Mouse (Mus musculus) ES-Bruce4 (cell line): ENCODE measurements around the gene Ercc1. TPM values are rescaled to one million over a fixed set of nuclear protein-coding genes. Genes with fewer than 3 reads are reported as not detected.

Experiments
- H3K27ac ChIP-seq: 2 replicates; pipeline ENCODE4 v1.5.1; 2012; ENCODE audit warnings: low read length, inconsistent platforms; ENCODE audit not compliant: insufficient read depth
- H3K27me3 ChIP-seq: 2 replicates; pipeline ENCODE4 v1.6.1; 2012; ENCODE audit warnings: mild to moderate bottlenecking, low read length, inconsistent platforms; ENCODE audit not compliant: control insufficient read depth, poor library complexity, insufficient read depth, severe bottlenecking
- H3K36me3 ChIP-seq: 2 replicates; pipeline ENCODE4 v1.6.1; 2012; ENCODE audit warnings: inconsistent platforms, mild to moderate bottlenecking, low read length, moderate library complexity; ENCODE audit not compliant: control insufficient read depth, poor library complexity, insufficient read depth, severe bottlenecking
- H3K4me1 ChIP-seq: one replicate; pipeline ENCODE4 v1.8.1; 2011; ENCODE audit warnings: low read length; ENCODE audit not compliant: control insufficient read depth, insufficient read depth
- H3K4me3 ChIP-seq: 2 replicates; pipeline ENCODE4 v1.5.1; 2011; ENCODE audit warnings: low read depth, mild to moderate bottlenecking, low read length
- H3K9ac ChIP-seq: 2 replicates; pipeline ENCODE4 v1.6.1; 2012; ENCODE audit warnings: low read depth, mild to moderate bottlenecking, inconsistent platforms; ENCODE audit not compliant: poor library complexity, severe bottlenecking
- H3K9me3 ChIP-seq: replicated peaks from 2 replicates; pipeline ENCODE4 v1.6.1; 2012; ENCODE audit warnings: mild to moderate bottlenecking, low read length, inconsistent platforms; ENCODE audit not compliant: control insufficient read depth, poor library complexity, insufficient read depth, severe bottlenecking
- CTCF ChIP-seq: IDR thresholded peaks from one replicate; pipeline ENCODE4 v1.8.1; 2011; ENCODE audit warnings: low read depth, low read length
- EP300 ChIP-seq: IDR thresholded peaks from 2 replicates; pipeline ENCODE4 v1.6.1; 2011; ENCODE audit warnings: low read depth, low read length; ENCODE audit not compliant: insufficient read depth
- POLR2A ChIP-seq: IDR thresholded peaks from one replicate; pipeline ENCODE4 v1.8.1; 2011; ENCODE audit warnings: low read length; ENCODE audit not compliant: insufficient read depth
- polyA plus RNA-seq: library from polyadenylated mRNA; stranded (reverse); fragments of >200 nt; gene quantifications from 2 replicates; pipeline ENCODE4 v1.2.4, GENCODE M21; 2011; ENCODE audit warnings: low read depth; ENCODE audit not compliant: missing spikeins, insufficient read depth, insufficient read length

Gene Ercc1
- polyA plus RNA-seq, 1 experiment = 38.1 TPM

- TF ChIP-seq POLR2A (no peak), EP300 (no peak)
- H3K27ac ChIP-seq = no peak overlapping the region
- H3K27me3 ChIP-seq = no peaks in the 10 kb centered on the region
- H3K9me3 ChIP-seq = no peaks in the 10 kb centered on the region
- H3K4me3 ChIP-seq = peak overlapping the region; percentile 72
- peak overlapping the region; percentile 62 for H3K9ac ChIP-seq
- no peaks in the 10 kb centered on the region for H3K36me3 ChIP-seq
- H3K4me1 ChIP-seq = no peaks in the 10 kb centered on the region
Observed at GRCm38 (mm10) chr7:19309278-19309883, 35.2 kb upstream of the Ercc1 start.

GRCm38 (mm10) chr7:19309884-19310641, 34.5 kb upstream of the Ercc1 start, which contains the start of gene Fosb:
Fosb (minus strand) TSS chr7:19310051.
- Histone ChIP-seq H3K4me1 (no peaks in the 10 kb centered on the region), H3K27ac (no peak within 1 kb of the TSS), H3K9me3 (no peaks in the 10 kb centered on the region), H3K9ac (peak within 1 kb of the TSS; percentile 62), H3K27me3 (no peaks in the 10 kb centered on the region), H3K36me3 (no peaks in the 10 kb centered on the region), H3K4me3 (peak within 1 kb of the TSS; percentile 82)
- TF ChIP-seq CTCF (peak; percentile 45), POLR2A (no peak)

- TF ChIP-seq EP300 (no peak), CTCF (no peak), POLR2A (no peak)
- Histone ChIP-seq H3K9me3 (no peaks in the 10 kb centered on the region), H3K9ac (no peak overlapping the region), H3K4me3 (no peak overlapping the region), H3K36me3 (no peaks in the 10 kb centered on the region), H3K27ac (no peak overlapping the region), H3K27me3 (no peaks in the 10 kb centered on the region), H3K4me1 (no peaks in the 10 kb centered on the region)
Observed at GRCm38 (mm10) chr7:19311991-19312390, 32.6 kb upstream of the Ercc1 start.

DNA sequence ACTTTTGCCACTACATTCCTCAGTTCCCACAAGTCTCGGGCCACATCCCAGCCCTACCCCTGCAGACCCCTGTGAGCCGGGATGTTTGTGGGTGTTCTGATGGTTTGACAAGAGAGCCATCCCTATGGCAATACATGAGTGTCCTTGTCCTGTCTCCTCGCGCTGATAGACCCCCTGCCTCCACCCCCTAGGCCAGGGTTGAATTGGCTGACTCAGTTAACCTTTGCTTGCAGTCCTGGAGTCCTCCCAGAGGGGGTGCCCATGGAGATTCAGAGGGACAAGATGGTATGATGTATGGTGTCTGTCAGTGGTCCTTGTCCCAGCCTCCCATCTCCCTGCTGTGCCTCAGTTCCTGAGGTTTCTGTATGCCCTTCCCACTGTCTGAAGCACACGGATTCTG, 30.5 kb upstream of the Ercc1 start:
- H3K27me3 ChIP-seq = no peaks in the 10 kb centered on the region
- H3K4me1 ChIP-seq = no peaks in the 10 kb centered on the region
- no peak overlapping the region for H3K4me3 ChIP-seq
- no peak overlapping the region for H3K9ac ChIP-seq
- no peak overlapping the region for H3K27ac ChIP-seq
- H3K36me3 ChIP-seq = no peaks in the 10 kb centered on the region
- TF ChIP-seq EP300 (no peak), CTCF (no peak), POLR2A (no peak)
- no peaks in the 10 kb centered on the region for H3K9me3 ChIP-seq

- no peak overlapping the region for H3K27ac ChIP-seq
- H3K4me1 ChIP-seq = no peaks in the 10 kb centered on the region
- no peaks in the 10 kb centered on the region for H3K27me3 ChIP-seq
- TF ChIP-seq CTCF (no peak), EP300 (no peak), POLR2A (no peak)
- no peaks in the 10 kb centered on the region for H3K36me3 ChIP-seq
- no peak overlapping the region for H3K4me3 ChIP-seq
- no peaks in the 10 kb centered on the region for H3K9me3 ChIP-seq
- no peak overlapping the region for H3K9ac ChIP-seq
Observed at GRCm38 (mm10) chr7:19316451-19317161, 28.0 kb upstream of the Ercc1 start.

- Histone ChIP-seq H3K9me3 (no peaks in the 10 kb centered on the region), H3K36me3 (no peaks in the 10 kb centered on the region), H3K4me3 (no peak overlapping the region), H3K27me3 (no peaks in the 10 kb centered on the region), H3K4me1 (no peaks in the 10 kb centered on the region), H3K27ac (no peak overlapping the region), H3K9ac (no peak overlapping the region)
- no peak for TF ChIP-seq CTCF
- TF ChIP-seq POLR2A = no peak
- TF ChIP-seq EP300 = no peak
Observed at GRCm38 (mm10) chr7:19318201-19318600, 26.4 kb upstream of the Ercc1 start.
